Mouse (Mus musculus): Measurements from ENCODE around the gene Gm17728. TPM values are rescaled to one million over a fixed set of nuclear protein-coding genes. Genes with fewer than 3 reads are reported as not detected.
"Not testable (repeated sequence)": the region's sequence is repeated elsewhere in the genome, so short reads cannot be mapped to it uniquely, and the experiment has no call there.

Gene Gm17728
- not detected in 2 replicates for polyA plus RNA-seq (2015; fragmentation: Nextera tagmentation; extraction: Ambion mirVana)

DNA sequence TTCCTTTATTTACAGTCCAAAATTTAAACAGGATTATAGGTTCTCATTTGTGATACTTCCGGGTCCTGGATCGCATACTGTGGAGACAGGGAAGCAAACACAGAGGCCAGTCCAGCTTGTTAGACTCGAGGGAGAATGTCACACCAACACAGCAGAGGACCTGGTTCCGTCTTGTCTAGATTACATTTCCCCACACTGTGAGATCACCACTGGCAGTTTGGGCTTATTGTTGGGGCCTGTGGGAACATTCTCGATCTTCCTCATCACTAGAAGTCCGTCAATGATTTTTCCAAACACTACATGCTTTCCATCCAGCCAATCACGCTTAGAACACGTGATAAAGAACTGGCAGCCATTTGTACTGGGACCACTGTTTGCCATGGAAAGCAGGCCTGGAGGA lies at the start of gene Gm17728:
Gm17728 (plus strand) TSS at position 301 of the 400 bp plus-strand sequence.
- not testable (repeated sequence) for H3K9me3 ChIP-seq (replicated peaks); ATAC-seq (ENCODE audit: low FRiP score); H3K4me1 ChIP-seq; H3K27ac ChIP-seq (replicated peaks); H3K36me3 ChIP-seq; H3K27me3 ChIP-seq (replicated peaks); H3K9ac ChIP-seq (replicated peaks); H3K4me2 ChIP-seq; H3K4me3 ChIP-seq (replicated peaks)
- WGBS, result 95% methylated on average over 8 of the region's 8 CpGs

DNA sequence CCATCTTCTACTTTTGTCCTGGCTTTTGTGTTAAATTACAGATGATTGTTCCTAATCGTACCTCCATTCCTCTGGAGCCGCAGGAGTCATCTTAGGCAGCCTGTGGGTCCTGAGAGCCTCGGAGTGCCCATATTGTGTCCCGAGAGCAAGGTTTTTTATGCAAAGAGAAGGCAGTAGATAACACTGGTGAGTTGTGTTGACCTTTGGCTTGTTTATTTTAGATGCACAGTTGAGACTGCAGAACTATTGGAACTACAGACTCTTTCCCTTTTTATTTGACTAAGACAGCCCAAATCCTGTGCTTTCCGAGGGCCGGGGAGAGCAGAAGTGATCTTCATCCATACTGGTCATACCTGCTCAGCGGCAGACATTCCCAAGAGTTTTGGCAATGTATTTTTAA lies 24.4 kb upstream of the Gm17728 start:
- Histone ChIP-seq H3K27me3 (replicated peaks) (no peaks in the 10 kb centered on the region), H3K27ac (replicated peaks) (no peak overlapping the region), H3K36me3 (no peaks in the 10 kb centered on the region), H3K9me3 (replicated peaks) (no peaks in the 10 kb centered on the region), H3K4me1 (no peaks in the 10 kb centered on the region), H3K4me2 (no peak overlapping the region), H3K9ac (replicated peaks) (no peak overlapping the region), H3K4me3 (replicated peaks) (no peak overlapping the region)
- WGBS, result 85% methylated on average over 7 of the region's 7 CpGs
- no peak for ATAC-seq (ENCODE audit: low FRiP score)

DNA sequence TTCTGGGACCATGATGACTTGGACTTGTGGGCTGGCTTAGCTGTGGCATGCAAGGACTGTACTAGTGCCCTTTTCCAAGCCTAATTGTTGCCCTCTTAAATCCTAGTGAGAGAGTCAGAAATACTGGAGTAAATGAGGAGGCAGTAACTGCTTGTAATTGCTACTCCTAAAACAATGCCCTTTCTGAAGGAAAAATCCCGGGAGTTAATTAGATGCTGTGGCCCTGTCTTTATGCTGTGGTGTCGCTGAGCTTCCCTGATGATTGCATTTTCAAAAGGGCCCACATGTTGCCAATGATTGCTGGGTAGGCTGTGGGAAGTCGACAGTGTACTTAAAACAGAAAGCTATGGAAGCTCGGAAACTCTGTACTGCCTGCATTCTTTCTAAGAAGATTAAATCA lies 23.3 kb upstream of the Gm17728 start:
- 20% methylated on average over 4 of the region's 4 CpGs for WGBS

DNA sequence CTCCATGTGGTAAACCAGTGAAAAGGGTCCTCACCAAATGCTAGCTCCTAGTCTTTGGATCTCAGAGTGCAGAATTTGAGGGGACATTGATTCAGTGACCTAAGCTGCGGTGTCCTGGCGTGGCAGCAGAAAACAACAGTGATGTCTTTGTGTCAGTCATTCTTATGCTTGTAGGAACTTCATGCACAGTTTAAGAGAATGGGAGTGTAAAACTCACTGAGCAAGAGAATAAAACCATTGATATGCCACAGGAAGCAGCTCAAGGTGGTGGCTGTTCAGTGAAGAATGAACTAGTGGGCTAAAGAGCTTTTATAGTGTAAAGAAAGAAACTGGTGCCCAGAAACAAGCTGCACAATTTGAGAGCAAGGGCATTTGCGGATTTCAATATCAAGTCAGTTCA lies 17.9 kb upstream of the Gm17728 start:
- 89% methylated on average over 3 of the region's 3 CpGs for WGBS

More for the DNA sequence above, 23.3 kb upstream of the Gm17728 start:
- Histone ChIP-seq H3K27ac (replicated peaks) (no peak overlapping the region), H3K27me3 (replicated peaks) (no peaks in the 10 kb centered on the region), H3K36me3 (no peaks in the 10 kb centered on the region), H3K4me1 (no peaks in the 10 kb centered on the region), H3K9me3 (replicated peaks) (no peaks in the 10 kb centered on the region), H3K9ac (replicated peaks) (no peak overlapping the region), H3K4me2 (no peak overlapping the region), H3K4me3 (replicated peaks) (no peak overlapping the region)
- no peak for ATAC-seq (ENCODE audit: low FRiP score)

DNA sequence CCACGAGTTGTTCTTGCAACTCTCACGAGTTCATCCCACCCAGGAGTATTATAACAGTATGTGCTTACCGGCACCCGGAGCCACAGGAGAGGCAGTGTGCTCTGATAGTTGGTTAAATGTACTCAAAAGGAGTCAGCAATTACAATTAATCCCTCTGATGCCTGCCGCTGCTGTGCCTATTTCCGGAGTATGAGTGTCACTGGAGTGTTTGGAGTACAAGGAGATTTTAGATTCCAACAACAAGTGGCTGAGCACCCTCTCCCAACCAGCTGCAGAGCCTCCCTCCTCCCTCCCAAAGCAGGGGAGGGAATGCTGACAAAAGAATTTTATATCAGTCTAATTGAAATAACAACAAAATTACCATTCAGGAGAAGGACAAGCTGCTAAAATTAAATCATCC lies 14.2 kb upstream of the Gm17728 start:
- H3K27me3 ChIP-seq (replicated peaks), result no peaks in the 10 kb centered on the region
- no peak overlapping the region for H3K4me3 ChIP-seq (replicated peaks)
- peaks cover 7% of the 10 kb centered on the region; the same call in 1 of the 2 replicates for H3K4me1 ChIP-seq
- WGBS, result 57% methylated on average over 6 of the region's 6 CpGs
- ATAC-seq (ENCODE audit: low FRiP score), result no peak
- no peaks in the 10 kb centered on the region for H3K36me3 ChIP-seq
- no peak overlapping the region for H3K27ac ChIP-seq (replicated peaks)
- H3K9ac ChIP-seq (replicated peaks), result no peak overlapping the region
- H3K4me2 ChIP-seq, result no peak overlapping the region
- no peaks in the 10 kb centered on the region for H3K9me3 ChIP-seq (replicated peaks)

More for the DNA sequence above, 17.9 kb upstream of the Gm17728 start:
- H3K9ac ChIP-seq (replicated peaks), result no peak overlapping the region
- no peak overlapping the region for H3K4me2 ChIP-seq
- 0 out of 2 replicates have a peak, but pooled peaks cover 4% of the 10 kb centered on the region for H3K4me1 ChIP-seq
- H3K27me3 ChIP-seq (replicated peaks), result no peaks in the 10 kb centered on the region
- no peaks in the 10 kb centered on the region for H3K9me3 ChIP-seq (replicated peaks)
- H3K4me3 ChIP-seq (replicated peaks), result no peak overlapping the region
- no peaks in the 10 kb centered on the region for H3K36me3 ChIP-seq
- no peak for ATAC-seq (ENCODE audit: low FRiP score)
- no peak overlapping the region for H3K27ac ChIP-seq (replicated peaks)

DNA sequence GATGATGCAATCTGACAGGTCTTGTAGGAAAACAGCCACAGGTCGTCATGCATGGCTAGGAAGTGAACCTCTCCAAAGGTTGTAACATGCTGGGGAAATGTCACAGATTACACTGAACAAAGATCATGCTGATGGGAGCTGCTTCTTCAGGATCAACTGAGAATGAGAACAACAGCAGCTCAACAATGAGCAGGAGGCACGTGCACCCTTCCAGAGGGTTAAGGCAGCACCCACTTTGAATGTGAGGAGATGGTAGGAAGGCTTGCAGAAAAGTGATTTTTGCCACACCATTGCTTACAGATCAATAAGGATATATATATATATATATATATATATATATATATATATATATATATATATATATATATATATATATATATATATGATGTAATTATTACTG lies 2.8 kb upstream of the Gm17728 start:
- ATAC-seq (ENCODE audit: low FRiP score), result no peak

DNA sequence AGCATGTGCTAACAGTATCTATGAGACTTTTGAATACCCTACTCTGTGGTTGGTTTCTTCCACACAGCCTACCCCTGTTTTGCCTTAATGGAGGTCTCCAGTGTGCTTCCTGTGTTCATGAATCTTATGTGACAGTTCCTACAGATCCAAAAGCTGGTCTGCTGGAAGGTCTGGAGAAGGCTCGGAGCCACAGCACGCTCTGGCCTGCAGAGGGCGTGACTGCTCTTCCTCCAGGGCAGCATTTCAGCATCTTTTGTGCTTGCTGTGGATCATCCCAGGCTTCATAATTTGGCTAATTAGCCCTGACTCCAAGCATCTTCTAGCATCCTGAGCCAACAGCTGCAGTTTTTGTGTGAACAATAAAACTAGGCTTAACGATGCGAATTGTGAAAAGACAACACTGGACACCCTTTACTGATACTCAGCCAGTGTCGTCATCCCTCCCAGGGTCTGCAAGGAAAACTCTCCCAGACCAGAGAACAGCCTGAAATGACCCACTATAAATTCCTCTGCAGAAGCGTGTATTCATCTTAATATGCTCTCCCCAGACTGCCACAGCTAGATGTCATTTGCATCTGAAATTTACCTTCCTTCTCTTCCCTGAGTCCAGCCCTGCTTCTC lies 6.6 kb downstream of the Gm17728 start:
- Histone ChIP-seq H3K9me3 (replicated peaks) (no peaks in the 10 kb centered on the region), H3K4me3 (replicated peaks) (no peak overlapping the region), H3K27ac (replicated peaks) (peak overlapping the region; percentile 60), H3K4me2 (no peak overlapping the region), H3K4me1 (peaks cover 15% of the 10 kb centered on the region), H3K36me3 (no peaks in the 10 kb centered on the region), H3K27me3 (replicated peaks) (no peaks in the 10 kb centered on the region), H3K9ac (replicated peaks) (no peak overlapping the region)
- 21% methylated on average over 7 of the region's 7 CpGs for WGBS
- no peak; the same call in 1 of the 2 replicates for ATAC-seq (ENCODE audit: low FRiP score)

More for the DNA sequence above, 2.8 kb upstream of the Gm17728 start:
- WGBS, result 83% methylated on average over 2 of the region's 2 CpGs
- H3K9ac ChIP-seq (replicated peaks), result no peak overlapping the region
- no peaks in the 10 kb centered on the region for H3K4me1 ChIP-seq
- no peak overlapping the region for H3K4me3 ChIP-seq (replicated peaks)
- no peaks in the 10 kb centered on the region for H3K36me3 ChIP-seq
- no peaks in the 10 kb centered on the region for H3K27me3 ChIP-seq (replicated peaks)
- H3K9me3 ChIP-seq (replicated peaks), result peaks cover 6% of the 10 kb centered on the region; the same call in 1 of the 2 replicates
- no peak overlapping the region for H3K4me2 ChIP-seq
- H3K27ac ChIP-seq (replicated peaks), result no peak overlapping the region

DNA sequence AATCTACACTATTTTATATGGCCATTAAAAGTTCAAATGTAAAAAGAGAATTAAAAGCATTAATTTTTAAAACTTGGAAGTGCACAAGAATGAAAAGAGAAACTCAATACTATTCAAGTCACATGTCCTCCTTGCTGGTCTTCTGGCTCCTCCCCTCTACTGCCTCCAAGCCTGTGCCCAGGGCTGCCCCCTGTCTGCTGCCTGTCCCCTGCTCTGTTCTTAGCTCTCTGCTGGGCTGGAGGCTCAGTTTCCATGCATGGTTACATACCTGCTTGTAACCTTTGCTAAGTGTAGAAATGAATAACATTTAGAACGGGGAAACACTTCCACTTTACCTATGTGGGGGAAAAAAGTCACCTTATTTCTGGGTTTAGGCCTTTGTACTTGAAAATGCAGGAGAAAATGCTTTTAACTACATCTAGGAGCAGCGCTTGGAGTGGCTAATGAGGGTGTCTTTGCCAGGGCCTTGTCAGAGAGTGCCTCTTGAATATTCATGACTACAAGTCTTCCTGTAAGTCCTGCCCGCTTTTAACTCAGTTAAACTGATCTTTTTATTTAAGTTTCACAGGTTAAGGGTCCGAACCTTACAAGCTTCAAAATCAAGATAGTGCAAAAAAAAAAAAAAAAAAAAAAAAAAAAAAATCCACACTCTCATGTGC lies 18.3 kb downstream of the Gm17728 start:
- 63% methylated on average over 4 of the region's 4 CpGs for WGBS
- H3K4me1 ChIP-seq, result no peaks in the 10 kb centered on the region
- no peaks in the 10 kb centered on the region for H3K27me3 ChIP-seq (replicated peaks)
- no peak overlapping the region for H3K4me3 ChIP-seq (replicated peaks)
- ATAC-seq (ENCODE audit: low FRiP score), result no peak
- no peaks in the 10 kb centered on the region for H3K36me3 ChIP-seq
- no peak overlapping the region for H3K27ac ChIP-seq (replicated peaks)
- H3K9me3 ChIP-seq (replicated peaks), result no peaks in the 10 kb centered on the region
- H3K9ac ChIP-seq (replicated peaks), result no peak overlapping the region
- H3K4me2 ChIP-seq, result no peak overlapping the region

DNA sequence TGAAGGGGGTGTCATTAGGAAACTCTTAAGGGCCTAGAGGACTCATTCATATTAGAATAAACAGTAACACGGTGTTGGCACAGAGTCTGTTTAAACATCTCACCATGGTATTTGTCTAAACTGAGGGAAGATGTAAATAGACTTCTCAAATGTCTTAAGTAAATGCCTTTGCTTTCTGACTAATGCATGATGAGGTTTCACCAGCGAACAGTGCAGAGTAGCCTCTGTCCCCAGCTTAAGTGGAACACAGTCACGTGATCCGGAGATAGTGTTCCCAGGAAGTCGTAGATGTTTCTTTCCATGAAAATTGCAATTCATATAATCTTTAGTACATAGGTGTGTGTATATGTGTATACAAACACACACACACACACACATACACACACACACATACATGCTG lies 34.5 kb downstream of the Gm17728 start:
- no peak overlapping the region for H3K4me3 ChIP-seq (replicated peaks)
- H3K9ac ChIP-seq (replicated peaks), result no peak overlapping the region
- H3K4me1 ChIP-seq, result no peaks in the 10 kb centered on the region
- no peak overlapping the region for H3K4me2 ChIP-seq
- 93% methylated on average over 5 of the region's 5 CpGs for WGBS
- ATAC-seq (ENCODE audit: low FRiP score), result no peak
- no peak overlapping the region for H3K27ac ChIP-seq (replicated peaks)
- no peaks in the 10 kb centered on the region for H3K9me3 ChIP-seq (replicated peaks)
- H3K27me3 ChIP-seq (replicated peaks), result no peaks in the 10 kb centered on the region
- H3K36me3 ChIP-seq, result no peaks in the 10 kb centered on the region

DNA sequence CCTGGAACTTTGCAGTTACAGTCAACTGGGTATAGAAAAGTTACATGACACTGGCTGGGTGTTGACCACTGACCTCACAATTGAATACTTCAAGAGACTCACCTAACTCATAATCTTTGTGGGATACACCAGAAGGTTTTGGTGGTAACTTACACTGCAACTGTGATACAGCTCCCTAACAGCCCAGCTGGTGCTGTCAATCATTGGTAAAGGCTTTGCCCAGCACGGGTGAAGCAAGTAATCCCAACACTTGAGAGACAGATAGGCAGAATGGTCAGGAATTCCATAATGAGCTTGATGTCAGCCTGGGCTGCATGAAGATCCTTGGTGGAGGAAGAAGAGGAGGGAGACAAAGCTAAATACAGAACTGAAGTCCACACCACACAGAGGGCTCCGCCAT lies 39.0 kb downstream of the Gm17728 start:
- H3K27me3 ChIP-seq (replicated peaks), result no peaks in the 10 kb centered on the region
- 88% methylated on average over 2 of the region's 2 CpGs for WGBS
- H3K9ac ChIP-seq (replicated peaks), result no peak overlapping the region
- no peak for ATAC-seq (ENCODE audit: low FRiP score)
- H3K4me3 ChIP-seq (replicated peaks), result no peak overlapping the region
- H3K4me2 ChIP-seq, result no peak overlapping the region
- no peaks in the 10 kb centered on the region; the same call in 1 of the 2 replicates for H3K9me3 ChIP-seq (replicated peaks)
- no peaks in the 10 kb centered on the region for H3K4me1 ChIP-seq
- no peak overlapping the region for H3K27ac ChIP-seq (replicated peaks)
- H3K36me3 ChIP-seq, result no peaks in the 10 kb centered on the region

All from neural tube, embryonic 15.5 days (tissue).